Mouse (Mus musculus) c-Kit-positive CD71-positive TER-119-negative erythroid progenitor cells, embryonic 14.5 days (primary cell): ENCODE results near the gene Dlgap4.

Source experiments
- DNase-seq: peaks from one replicate; pipeline ENCODE4 v3.0.0-alpha.2; 2013; ENCODE audit warnings: low read depth

Dlgap4 gene

GRCm38 (mm10) chr2:156658751-156659150 is 45.2 kb downstream of the Dlgap4 start:
- DNase-seq: no peak

GRCm38 (mm10) chr2:156659981-156660380 is 46.5 kb downstream of the Dlgap4 start:
- DNase-seq: no peak

- DNase-seq: no peak
These were observed 49.7 kb downstream of the Dlgap4 start for GRCm38 (mm10) chr2:156663162-156663561.

GRCm38 (mm10) chr2:156664407-156664806 is 50.9 kb downstream of the Dlgap4 start:
- no peak for DNase-seq

- no peak for DNase-seq
These were observed 51.6 kb downstream of the Dlgap4 start for GRCm38 (mm10) chr2:156664993-156665518.

GRCm38 (mm10) chr2:156665620-156666196 is 52.2 kb downstream of the Dlgap4 start:
- DNase-seq: no peak

GRCm38 (mm10) chr2:156666231-156666630 is 52.7 kb downstream of the Dlgap4 start:
- DNase-seq: no peak

GRCm38 (mm10) chr2:156667290-156667689 is 53.8 kb downstream of the Dlgap4 start:
- no peak for DNase-seq

- no peak for DNase-seq
These were observed 55.1 kb downstream of the Dlgap4 start for GRCm38 (mm10) chr2:156668625-156669024.

GRCm38 (mm10) chr2:156673307-156673706 is 59.8 kb downstream of the Dlgap4 start:
- DNase-seq: no peak

GRCm38 (mm10) chr2:156673881-156674669 is 60.6 kb downstream of the Dlgap4 start:
- DNase-seq: no peak

- DNase-seq: peak; percentile 8
These were observed 63.4 kb downstream of the Dlgap4 start for GRCm38 (mm10) chr2:156676885-156677284.

GRCm38 (mm10) chr2:156678112-156678511 is 64.6 kb downstream of the Dlgap4 start:
- no peak for DNase-seq

- DNase-seq: no peak
These were observed 69.5 kb downstream of the Dlgap4 start for GRCm38 (mm10) chr2:156682965-156683364.

- DNase-seq: no peak
These were observed 72.5 kb downstream of the Dlgap4 start for GRCm38 (mm10) chr2:156685999-156686398.

- DNase-seq: no peak
These were observed 73.2 kb downstream of the Dlgap4 start for GRCm38 (mm10) chr2:156686754-156687153.

- DNase-seq: no peak
These were observed 75.1 kb downstream of the Dlgap4 start for GRCm38 (mm10) chr2:156688604-156689003.

- no peak for DNase-seq
These were observed 77.3 kb downstream of the Dlgap4 start for GRCm38 (mm10) chr2:156690833-156691232.

GRCm38 (mm10) chr2:156691746-156692145 is 78.2 kb downstream of the Dlgap4 start:
- DNase-seq: no peak

GRCm38 (mm10) chr2:156693241-156693807 is 79.8 kb downstream of the Dlgap4 start:
- DNase-seq: no peak

GRCm38 (mm10) chr2:156697261-156697660 is 83.8 kb downstream of the Dlgap4 start:
- DNase-seq: no peak

GRCm38 (mm10) chr2:156698168-156698567 is 84.7 kb downstream of the Dlgap4 start:
- no peak for DNase-seq

- DNase-seq: peak; percentile 58
These were observed 92.0 kb downstream of the Dlgap4 start for GRCm38 (mm10) chr2:156705473-156705872.
